In genomic region chr2:112265448-112266241, GRCm38 (mm10) we compare ENCODE assay signal across 7 mouse cellular contexts. TPM values are rescaled to one million over a fixed set of nuclear protein-coding genes. Genes with fewer than 3 reads are reported as not detected.
A peak's percentile ranks its signal among the peaks of the same experiment; 100 is the strongest.
DNase-seq lines count a peak whose midpoint lies in the region; ATAC-seq lines count a peak whose summit lies in the region.

Gene Slc12a6 (plus strand): TSS chr2:112265825.

- H3K9ac ChIP-seq in intestine, embryonic 15.5 days, result peak within 1 kb of the TSS; percentile 68

- no peaks in the 10 kb centered on the region for H3K36me3 ChIP-seq in intestine, embryonic 15.5 days
- no peaks in the 10 kb centered on the region for H3K36me3 ChIP-seq in midbrain, embryonic 10.5 days

- intact Hi-C loops in left cerebral cortex, postnatal 25 days (cut with DNase I), result loop anchor here (2.0 to 5.0 kb wide), 3 partner anchors 73 to 217 kb away; partner anchors contain the start of genes Chrm5 and Emc4

- H3K9me3 ChIP-seq in intestine, embryonic 15.5 days, result no peaks in the 10 kb centered on the region
- H3K9me3 ChIP-seq in midbrain, embryonic 10.5 days (replicated peaks), result no peaks in the 10 kb centered on the region

- WGBS in intestine, embryonic 15.5 days, result under 1% methylated on average over 85 of the region's 85 CpGs
- WGBS in midbrain, embryonic 10.5 days, result under 1% methylated on average over 85 of the region's 85 CpGs

- peak within 1 kb of the TSS; percentile 81 for H3K4me3 ChIP-seq in intestine, embryonic 15.5 days (replicated peaks)
- H3K4me3 ChIP-seq in midbrain, embryonic 10.5 days, result peak within 1 kb of the TSS; percentile 85

- peak; percentile 95 to 97 for DNase-seq in adrenal gland, adult (ENCODE audit: inconsistent age in 2 of 2, low spot score in 1 of 2)
- peak; percentile 92 for DNase-seq in embryo, embryonic 10.5 days (ENCODE audit: low spot score)
- DNase-seq in gastrocnemius, postnatal 25 days, result peak; percentile 92
- peak; percentile 90 to 93 for DNase-seq in left cerebral cortex, postnatal 25 days (ENCODE audit: low spot score in 2 of 2)
- peak; percentile 93 for DNase-seq in midbrain, embryonic 10.5 days (ENCODE audit: low spot score)
- DNase-seq in right cerebral cortex, postnatal 4 days, result peak; percentile 89

- peak within 1 kb of the TSS; percentile 84 for H3K4me2 ChIP-seq in intestine, embryonic 15.5 days (replicated peaks)

- peaks cover 14% of the 10 kb centered on the region for H3K4me1 ChIP-seq in intestine, embryonic 15.5 days (replicated peaks)
- peaks cover 43% of the 10 kb centered on the region for H3K4me1 ChIP-seq in midbrain, embryonic 10.5 days

- ATAC-seq in intestine, embryonic 15.5 days, result peak; percentile 96

- peak within 1 kb of the TSS; percentile 81 for H3K27ac ChIP-seq in intestine, embryonic 15.5 days
- peak within 1 kb of the TSS; percentile 95 for H3K27ac ChIP-seq in midbrain, embryonic 10.5 days (replicated peaks)

- no peaks in the 10 kb centered on the region for H3K27me3 ChIP-seq in intestine, embryonic 15.5 days (replicated peaks)
- H3K27me3 ChIP-seq in midbrain, embryonic 10.5 days (ENCODE audit: low read depth, poor library complexity, severe bottlenecking), result no peaks in the 10 kb centered on the region

RNA-seq across cellular contexts. Expression of gene Slc12a6, which starts in this region (rescaled TPM):
- total RNA-seq in gastrocnemius, postnatal 25 days (2021), result 10 to 100 TPM; 22.7 to 23.0 TPM
- 13.8 TPM in 2 replicates for polyA plus RNA-seq in intestine, embryonic 15.5 days (2015; fragmentation: Nextera tagmentation; extraction: Ambion mirVana)
- 100 to 1,000 TPM; 119 to 130 TPM for total RNA-seq in left cerebral cortex, postnatal 25 days (2021)
- 7.4 and 11.3 TPM in 2 replicates for polyA plus RNA-seq in midbrain, embryonic 10.5 days (2016; fragmentation: Nextera tagmentation; extraction: Ambion mirVana)

Comparison
In these comparisons a context has a peak if more than half of its experiments do, and no peak if none do; other contexts are left out.
1. Peak in every context shown above with its lines: DNase-seq, ATAC-seq, H3K4me3 ChIP-seq and H3K27ac ChIP-seq.
2. RNA of gene Slc12a6 (total RNA-seq): 119 to 130 TPM in left cerebral cortex, postnatal 25 days; 22.7 to 23.0 TPM in gastrocnemius, postnatal 25 days; every median in the first group is over 4 times any median in the second.